Mouse (Mus musculus) hindbrain, embryonic 16.5 days (tissue): ENCODE data around the gene Gpc4. TPM values are rescaled to one million over a fixed set of nuclear protein-coding genes. Genes with fewer than 3 reads are reported as not detected.

Experiments
- ATAC-seq: fragments of 200-750 bp; cut with Nextera tagmentation; 2 replicates; pipeline ENCODE4 v1.8.0; 2017; ENCODE audit warnings: moderate TSS enrichment, moderate library complexity
- H3K27ac ChIP-seq: fragments of 300-500 bp; sonication (generic); 2 replicates; pipeline ENCODE4 v1.5.1; 2014; ENCODE audit warnings: low read depth, mild to moderate bottlenecking, control low read depth, low read length, moderate library complexity
- H3K27me3 ChIP-seq: fragments of 300-500 bp; sonication (generic); replicated peaks from 2 replicates; pipeline ENCODE4 v1.6.1; 2014; ENCODE audit warnings: low read length; ENCODE audit not compliant: control insufficient read depth, insufficient read depth
- H3K36me3 ChIP-seq: fragments of 300-500 bp; sonication (generic); 2 replicates; pipeline ENCODE4 v1.6.1; 2014; ENCODE audit warnings: mild to moderate bottlenecking, low read length, moderate library complexity, mixed read lengths; ENCODE audit not compliant: control insufficient read depth, insufficient read depth
- H3K4me1 ChIP-seq: fragments of 300-500 bp; sonication (generic); 2 replicates; pipeline ENCODE4 v1.6.1; 2014; ENCODE audit warnings: low read depth, low read length; ENCODE audit not compliant: control insufficient read depth, insufficient read depth
- H3K4me2 ChIP-seq: fragments of 300-500 bp; sonication (generic); 2 replicates; pipeline ENCODE4 v1.6.1; 2014; ENCODE audit warnings: mild to moderate bottlenecking, low read length, control low read depth, moderate library complexity
- H3K4me3 ChIP-seq: fragments of 300-500 bp; sonication (generic); 2 replicates; pipeline ENCODE4 v1.5.1; 2014; ENCODE audit warnings: mild to moderate bottlenecking, low read length, control low read depth, moderate library complexity
- H3K9ac ChIP-seq: fragments of 300-500 bp; sonication (generic); 2 replicates; pipeline ENCODE4 v1.6.1; 2014; ENCODE audit warnings: low read depth, mild to moderate bottlenecking, control low read depth, low read length, moderate library complexity
- H3K9me3 ChIP-seq: fragments of 300-500 bp; sonication (generic); 2 replicates; pipeline ENCODE4 v1.6.1; 2014; ENCODE audit warnings: mild to moderate bottlenecking, low read length, moderate library complexity; ENCODE audit not compliant: control insufficient read depth
- WGBS: fragments of 180-500 bp; shearing (Covaris S2); extraction: QIAGEN DNeasy Blood & Tissue Kit; methylation state at CpG from one replicate; pipeline ENCODE4 v1.1.7; 2014; 5-methylcytosine and 5-hydroxymethylcytosine counted together
- polyA plus RNA-seq: library from polyadenylated mRNA; unstranded; fragments of >200 nt; fragmentation: Nextera tagmentation; extraction: Ambion mirVana; gene quantifications from 2 replicates; pipeline ENCODE4 v1.2.1, GENCODE M21; 2015

The Gpc4 gene
- 8.2 and 13.6 TPM in 2 replicates for polyA plus RNA-seq

DNA sequence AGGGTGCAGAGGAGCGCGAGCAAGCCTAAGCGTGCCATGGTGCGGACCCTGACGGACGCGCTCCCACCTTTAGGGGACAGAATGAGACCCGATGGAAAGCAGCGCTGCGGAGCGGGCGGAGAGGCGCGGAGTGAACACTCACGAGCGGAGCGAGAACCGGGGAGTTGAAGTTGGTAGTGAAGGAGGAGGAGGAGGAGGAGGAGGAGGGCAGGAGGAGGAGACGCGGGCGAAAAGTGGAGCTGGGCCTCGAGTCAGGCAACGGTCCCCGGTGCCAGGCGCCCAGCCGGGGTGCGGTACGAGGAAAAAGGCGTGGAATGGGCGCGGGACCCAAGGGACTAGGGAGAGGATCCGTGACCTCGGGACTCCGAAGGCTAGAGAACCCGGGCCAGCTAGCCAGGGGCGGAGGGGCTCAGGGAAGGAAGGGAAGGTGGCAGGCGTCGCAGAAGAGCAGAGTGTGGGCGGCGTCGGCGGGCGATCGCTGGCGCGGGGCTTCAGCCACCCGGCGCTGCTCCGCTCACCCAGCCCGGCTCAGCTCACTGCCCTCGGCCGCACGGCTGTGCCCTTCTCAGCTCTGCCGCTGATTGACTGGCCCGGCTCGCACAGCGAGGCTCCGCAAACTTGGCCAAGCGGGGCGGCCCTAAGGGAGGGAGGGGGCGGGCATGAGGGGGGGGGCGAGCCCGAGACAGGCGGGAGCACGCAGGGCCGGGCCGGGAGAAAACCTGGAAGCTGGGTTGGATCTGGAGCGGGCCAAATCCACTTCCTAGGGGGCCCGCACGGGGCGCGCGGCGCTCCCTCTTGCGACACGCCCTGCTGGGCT is at the start of gene Gpc4:
Gene Gpc4 (minus strand): TSS at position 515 of the 817 bp plus-strand sequence.
- WGBS, result 19% methylated on average over 42 of the region's 76 CpGs
- Histone ChIP-seq H3K36me3 (no peaks in the 10 kb centered on the region), H3K4me3 (peak within 1 kb of the TSS; percentile 56), H3K4me1 (no peaks in the 10 kb centered on the region), H3K9me3 (no peaks in the 10 kb centered on the region), H3K27me3 (peaks cover 10% of the 10 kb centered on the region), H3K27ac (no peak within 1 kb of the TSS), H3K4me2 (peak within 1 kb of the TSS; percentile 79), H3K9ac (peak within 1 kb of the TSS; percentile 64)
- ATAC-seq, result peak; percentile 93

DNA sequence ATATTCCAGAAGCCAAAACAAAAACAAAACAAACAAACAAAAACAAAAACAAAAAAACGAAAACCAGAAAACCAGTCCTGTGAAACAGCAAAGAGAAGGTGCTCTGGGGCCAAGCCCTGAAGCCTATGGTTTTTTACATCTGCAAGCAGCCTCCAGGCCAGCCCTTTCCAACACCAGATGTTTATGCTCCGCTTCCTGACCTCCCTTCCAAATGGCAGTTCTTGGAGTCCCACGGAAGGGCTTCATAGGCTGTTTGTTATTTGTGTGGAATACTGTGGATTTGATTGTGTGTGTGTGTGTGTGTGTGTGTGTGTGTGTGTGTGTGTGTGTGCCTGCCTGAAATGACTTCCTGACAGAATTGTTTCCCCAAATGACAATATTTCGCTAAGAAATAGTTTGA is 47.8 kb upstream of the Gpc4 start:
- Histone ChIP-seq H3K4me1 (no peaks in the 10 kb centered on the region), H3K27me3 (no peaks in the 10 kb centered on the region), H3K27ac (no peak overlapping the region), H3K4me2 (no peak overlapping the region), H3K4me3 (no peak overlapping the region), H3K9me3 (no peaks in the 10 kb centered on the region), H3K9ac (no peak overlapping the region), H3K36me3 (no peaks in the 10 kb centered on the region)
- no peak for ATAC-seq
- 79% methylated on average over 4 of the region's 4 CpGs for WGBS

DNA sequence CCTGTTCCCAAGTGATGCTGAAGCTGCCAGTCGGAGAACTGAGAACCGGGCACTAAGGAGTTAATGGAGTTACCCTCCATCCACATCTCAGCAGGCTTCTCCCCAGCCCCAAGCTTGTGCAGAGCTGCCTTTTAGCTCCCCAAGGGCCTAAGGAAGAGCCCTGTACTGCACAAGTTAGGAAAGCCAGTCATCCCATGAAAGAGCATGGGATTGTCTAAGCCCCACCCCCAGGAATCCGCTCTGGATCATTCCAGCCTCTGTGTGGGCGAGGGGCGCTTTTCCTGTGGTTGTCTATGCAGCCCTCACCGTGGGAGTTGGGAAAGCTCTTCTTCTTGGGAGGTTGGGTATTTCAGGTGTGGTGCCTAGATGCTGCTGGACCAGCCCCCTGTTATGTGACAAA is 34.8 kb upstream of the Gpc4 start:
- Histone ChIP-seq H3K4me1 (no peaks in the 10 kb centered on the region), H3K4me3 (no peak overlapping the region), H3K27ac (no peak overlapping the region), H3K9ac (no peak overlapping the region), H3K4me2 (no peak overlapping the region), H3K27me3 (no peaks in the 10 kb centered on the region), H3K9me3 (no peaks in the 10 kb centered on the region), H3K36me3 (no peaks in the 10 kb centered on the region)
- WGBS, result 19% methylated on average over 6 of the region's 6 CpGs
- no peak for ATAC-seq

- 27% methylated on average over 4 of the region's 4 CpGs for WGBS
- Histone ChIP-seq H3K9ac (no peak overlapping the region), H3K4me1 (no peaks in the 10 kb centered on the region), H3K9me3 (no peaks in the 10 kb centered on the region), H3K27me3 (no peaks in the 10 kb centered on the region), H3K36me3 (no peaks in the 10 kb centered on the region), H3K27ac (no peak overlapping the region), H3K4me3 (no peak overlapping the region), H3K4me2 (peak overlapping the region; percentile 12)
- ATAC-seq, result no peak
Observed at GRCm38 (mm10) chrX:52193311-52193968, 28.4 kb upstream of the Gpc4 start.

GRCm38 (mm10) chrX:52189094-52189493 is 24.0 kb upstream of the Gpc4 start:
- ATAC-seq, result no peak
- Histone ChIP-seq H3K27ac (no peak overlapping the region), H3K4me1 (no peaks in the 10 kb centered on the region), H3K4me2 (no peak overlapping the region), H3K27me3 (no peaks in the 10 kb centered on the region), H3K9me3 (no peaks in the 10 kb centered on the region), H3K36me3 (no peaks in the 10 kb centered on the region), H3K9ac (no peak overlapping the region), H3K4me3 (no peak overlapping the region)
- 19% methylated on average over 4 of the region's 4 CpGs for WGBS

DNA sequence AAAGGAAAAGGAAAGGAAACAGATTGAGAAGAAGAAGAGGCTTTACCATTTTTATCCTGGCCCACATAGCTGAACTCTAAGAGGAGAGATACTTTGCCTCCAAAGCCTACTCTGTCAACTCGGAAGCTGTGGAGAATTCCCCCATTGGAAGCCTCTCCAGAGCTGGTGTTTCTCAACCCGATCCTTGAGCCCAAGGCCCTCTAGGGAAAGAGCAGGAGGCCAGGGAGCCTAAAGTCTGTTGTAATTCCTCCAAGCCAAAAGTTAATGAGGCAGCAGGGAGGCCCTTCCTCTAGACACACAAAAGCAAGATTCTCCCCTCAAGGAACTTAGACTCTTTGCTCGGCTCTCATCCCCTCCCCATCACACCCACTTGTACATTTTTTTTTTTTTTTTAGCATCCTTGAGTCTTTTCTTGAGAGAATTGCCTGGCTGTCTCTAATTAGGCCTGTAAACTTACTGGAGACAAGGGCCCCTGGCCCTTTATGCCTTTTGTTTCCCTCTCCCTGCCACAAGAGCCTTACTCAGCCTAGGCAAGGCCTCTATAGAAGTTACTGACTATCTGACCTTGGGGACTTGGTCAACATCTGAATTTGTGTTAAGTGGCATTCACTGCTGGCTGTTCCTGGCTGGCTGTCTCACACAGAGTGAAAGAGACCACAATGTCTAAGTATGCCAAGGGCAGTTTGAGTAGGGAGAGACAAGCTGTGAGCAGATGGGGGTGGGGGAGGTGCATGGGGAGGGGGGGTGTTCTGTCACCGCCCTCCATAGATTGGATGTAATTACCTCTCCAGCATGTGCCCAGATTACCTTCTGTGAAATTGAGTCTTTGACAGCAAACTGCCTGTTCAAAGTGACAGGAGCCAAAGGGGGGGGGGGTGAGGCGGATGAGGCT is 18.7 kb upstream of the Gpc4 start:
- 30% methylated on average over 5 of the region's 5 CpGs for WGBS
- Histone ChIP-seq H3K36me3 (no peaks in the 10 kb centered on the region), H3K4me3 (no peak overlapping the region), H3K4me2 (no peak overlapping the region), H3K9ac (no peak overlapping the region), H3K27ac (no peak overlapping the region), H3K27me3 (no peaks in the 10 kb centered on the region), H3K4me1 (no peaks in the 10 kb centered on the region), H3K9me3 (no peaks in the 10 kb centered on the region)
- peak; percentile 58; the same call in 1 of the 2 replicates for ATAC-seq

- H3K9ac ChIP-seq, result no peak overlapping the region
- H3K27me3 ChIP-seq, result no peaks in the 10 kb centered on the region
- no peak for ATAC-seq
- H3K27ac ChIP-seq, result no peak overlapping the region
- H3K4me2 ChIP-seq, result no peak overlapping the region
- H3K9me3 ChIP-seq, result no peaks in the 10 kb centered on the region
- no peaks in the 10 kb centered on the region for H3K36me3 ChIP-seq
- no peaks in the 10 kb centered on the region for H3K4me1 ChIP-seq
- no peak overlapping the region for H3K4me3 ChIP-seq
- 66% methylated on average over 2 of the region's 2 CpGs for WGBS
Observed at GRCm38 (mm10) chrX:52181401-52181800, 16.3 kb upstream of the Gpc4 start.

DNA sequence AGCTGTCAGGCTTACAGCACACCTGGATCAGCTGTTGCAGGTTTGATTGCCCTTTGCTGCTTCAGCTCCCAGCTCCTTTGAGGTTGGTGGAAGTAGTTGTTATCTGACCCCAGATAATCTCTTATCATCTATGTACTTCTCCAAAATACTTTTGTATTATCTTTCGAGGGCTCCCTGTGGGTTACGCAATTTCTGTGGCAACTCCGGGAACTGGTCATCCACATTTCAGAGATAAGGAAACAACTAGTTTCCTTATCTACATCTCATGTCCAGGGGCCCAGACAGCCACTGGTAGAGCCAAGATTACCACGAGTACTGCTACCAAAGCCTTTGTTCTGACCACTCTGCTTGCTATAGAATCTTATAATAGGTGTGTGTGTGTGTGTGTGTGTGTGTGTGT is 12.0 kb upstream of the Gpc4 start:
- Histone ChIP-seq H3K36me3 (no peaks in the 10 kb centered on the region), H3K4me1 (no peaks in the 10 kb centered on the region), H3K9me3 (no peaks in the 10 kb centered on the region), H3K27ac (no peak overlapping the region), H3K27me3 (no peaks in the 10 kb centered on the region), H3K4me3 (no peak overlapping the region), H3K4me2 (no peak overlapping the region), H3K9ac (no peak overlapping the region)
- 85% methylated on average over 4 of the region's 4 CpGs for WGBS
- no peak for ATAC-seq
